Mouse (Mus musculus) monocyte, adult 5-6 weeks (primary cell): ENCODE results near the gene Coro2a. TPM values are rescaled to one million over a fixed set of nuclear protein-coding genes. Genes with fewer than 3 reads are reported as not detected.

Experiments used
- ATAC-seq: fragments of 153-309, 156-312 bp; replicated peaks from 2 replicates; pipeline ENCODE4 v1.8.0; 2017; ENCODE audit warnings: mild to moderate bottlenecking; ENCODE audit not compliant: low TSS enrichment, insufficient number of reproducible peaks, severe bottlenecking, poor library complexity, low FRiP score
- total RNA-seq: library from RNA; stranded (forward); fragments of 200-1000, 200-491, 200-594 nt; gene quantifications from 3 replicates; pipeline ENCODE4 v1.2.3, GENCODE M21; 2017

Coro2a gene
- total RNA-seq, 1 experiment from 2014 or later: 29.6 TPM

DNA sequence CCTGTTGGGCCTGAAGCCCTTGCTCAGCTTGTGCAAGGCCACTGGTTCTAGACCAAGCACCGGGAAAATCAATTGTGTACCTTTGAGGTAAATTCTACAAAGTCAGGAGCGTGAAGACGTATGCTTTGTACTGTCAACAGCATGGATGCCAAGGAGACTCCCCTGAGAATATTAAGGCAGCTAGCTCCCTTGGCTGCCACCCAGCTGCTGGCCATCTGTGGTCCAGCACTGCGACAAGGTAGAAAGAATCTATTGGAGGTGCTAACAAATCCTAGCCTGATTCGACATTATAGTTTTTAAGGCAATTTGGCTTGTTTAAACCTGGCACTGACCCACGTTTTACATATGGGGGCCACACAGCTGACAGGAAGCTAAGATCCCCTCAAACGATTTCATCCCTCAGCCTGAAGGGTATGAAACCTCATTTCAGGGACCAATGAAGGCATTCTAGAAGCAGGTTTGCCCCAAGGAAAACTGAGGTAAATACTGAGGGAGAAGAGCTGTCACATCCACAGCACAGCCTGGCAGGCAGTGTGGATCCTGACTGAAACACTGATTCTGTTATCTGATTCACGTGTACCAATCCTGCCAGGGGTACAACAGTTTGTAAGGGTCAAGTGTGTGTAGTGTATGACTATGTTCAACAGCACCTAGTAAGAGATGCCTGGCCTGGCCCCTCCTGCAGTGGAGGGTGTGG is 96.5 kb downstream of the Coro2a start:
- no peak for ATAC-seq

- ATAC-seq: no peak
Measured at GRCm38 (mm10) chr4:46503881-46504280, 98.1 kb downstream of the Coro2a start.

GRCm38 (mm10) chr4:46502606-46503502 is 99.1 kb downstream of the Coro2a start:
- ATAC-seq: no peak

DNA sequence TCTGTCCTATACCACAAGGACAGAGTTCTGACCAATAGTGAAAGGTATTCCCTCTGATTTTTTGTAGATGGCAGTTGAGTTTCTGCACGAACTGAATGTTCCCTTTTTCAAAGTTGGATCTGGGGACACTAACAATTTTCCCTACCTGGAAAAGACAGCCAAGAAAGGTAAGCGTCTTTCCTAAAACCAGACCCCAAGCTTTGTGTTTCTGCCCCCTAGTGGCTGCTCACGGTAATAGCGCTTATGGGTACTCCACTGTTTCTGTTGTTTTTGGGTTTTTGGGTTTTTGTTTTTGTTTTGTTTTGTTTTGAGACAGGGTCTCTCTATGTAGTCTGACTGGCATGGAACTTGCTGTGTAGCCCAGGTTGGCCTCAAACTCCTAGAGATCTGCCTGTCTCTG is 103.0 kb downstream of the Coro2a start:
- ATAC-seq: no peak

- no peak for ATAC-seq
Measured at GRCm38 (mm10) chr4:46498511-46498910, 103.5 kb downstream of the Coro2a start.

GRCm38 (mm10) chr4:46497286-46497892 is 104.6 kb downstream of the Coro2a start:
- peak; percentile 71 for ATAC-seq

GRCm38 (mm10) chr4:46495543-46495942 is 106.5 kb downstream of the Coro2a start:
- no peak for ATAC-seq

DNA sequence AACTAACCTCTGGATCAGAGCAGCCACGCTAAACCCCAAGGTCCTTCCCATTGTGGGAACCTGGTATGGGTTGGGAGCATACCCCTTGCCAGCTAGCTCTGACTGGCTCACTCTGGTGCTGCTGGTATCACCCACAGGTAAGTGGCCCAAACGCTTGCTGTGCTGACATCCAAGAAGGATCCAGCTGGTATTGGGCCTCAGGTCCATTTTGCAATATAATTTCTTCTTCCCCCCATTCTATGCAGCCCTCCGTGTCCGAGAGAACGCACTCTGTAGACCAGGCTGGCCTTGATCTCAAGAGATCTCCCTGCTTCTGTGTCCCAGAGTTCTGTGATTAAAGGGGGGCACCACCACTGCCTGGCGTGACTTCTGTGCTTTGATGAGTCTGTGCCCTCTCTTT is 108.9 kb downstream of the Coro2a start:
- no peak for ATAC-seq

GRCm38 (mm10) chr4:46489028-46489925 is 112.7 kb downstream of the Coro2a start, which contains the start of gene Nans:
Nans (plus strand) TSS chr4:46489248.
- peak; percentile 86 for ATAC-seq

- no peak for ATAC-seq
Measured at GRCm38 (mm10) chr4:46487348-46487747, 114.7 kb downstream of the Coro2a start.

Other genes with a start within 250 kb of the Coro2a start
- gene Trmo, start 212.8 kb downstream of the Coro2a start, total RNA-seq: 8.4 to 14.5 TPM (median 11.4 TPM) in 3 replicates
- gene Hemgn, start 188.7 kb downstream of the Coro2a start, total RNA-seq: 0.95 to 1.4 TPM (median 0.96 TPM) in 3 replicates
- gene Anp32b, start 151.3 kb downstream of the Coro2a start, total RNA-seq: 36.8 to 64.0 TPM (median 47.0 TPM) in 3 replicates
- 38.6 to 51.6 TPM (median 42.3 TPM) in 3 replicates for gene Nans, start 113.0 kb downstream of the Coro2a start, total RNA-seq
- gene Trim14, start 66.1 kb downstream of the Coro2a start, total RNA-seq: 19.8 to 70.3 TPM (median 26.1 TPM) in 3 replicates
- 0.75 to 1.4 TPM (median 0.87 TPM) in 3 replicates for gene Tbc1d2, start 48.0 kb upstream of the Coro2a start, total RNA-seq